Mouse (Mus musculus): ENCODE measurements around the gene Srsf6. TPM values are rescaled to one million over a fixed set of nuclear protein-coding genes. Genes with fewer than 3 reads are reported as not detected.

Srsf6 gene
- polyA plus RNA-seq, 1 experiment = 113 TPM

DNA sequence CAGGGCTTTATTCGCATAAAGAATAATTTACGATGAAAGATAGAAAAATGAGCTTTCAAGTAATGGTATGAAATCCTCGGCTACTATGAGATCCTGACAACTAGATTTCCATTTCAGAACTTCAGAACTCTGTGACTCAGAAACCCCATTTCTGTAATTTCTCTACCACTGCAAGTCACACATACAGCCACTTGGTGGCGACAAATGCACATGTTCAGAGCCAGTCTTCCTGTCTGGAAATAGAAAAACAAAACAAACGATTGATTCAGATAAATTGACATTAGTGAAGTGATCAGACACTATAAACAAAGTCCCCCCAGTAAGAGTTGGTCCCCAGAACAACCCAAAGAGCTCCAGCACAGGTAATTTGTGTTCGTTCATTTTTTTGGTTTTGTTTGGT lies 9.1 kb upstream of the Srsf6 start:
- H3K27me3 ChIP-seq (ENCODE audit: control insufficient read depth, insufficient read depth, low read length) = no peaks in the 10 kb centered on the region
- H3K4me3 ChIP-seq (ENCODE audit: extremely low read depth, insufficient read depth, insufficient read length) = no peak overlapping the region
- no peaks in the 10 kb centered on the region for H3K36me3 ChIP-seq (ENCODE audit: control insufficient read depth, insufficient read depth, low read length)
- H3K27ac ChIP-seq (ENCODE audit: insufficient read depth, low read length) = no peak overlapping the region
- H3K4me1 ChIP-seq (ENCODE audit: control insufficient read depth, insufficient read depth, insufficient read length) = no peaks in the 10 kb centered on the region
- peak; percentile 28 to 46 for DNase-seq (ENCODE audit: low read depth in 1 of 2, low spot score in 2 of 2)
- peak; percentile 64; the same call in 1 of the 2 replicates for TF ChIP-seq CTCF (IDR thresholded peaks at IDR 0.05; ENCODE audit: extremely low read depth, insufficient read depth, insufficient read length, insufficient replicate concordance)
- no peak for TF ChIP-seq POLR2A (IDR thresholded peaks at IDR 0.05; ENCODE audit: low read depth, low read length)
- whole genome bisulfite sequencing = 13% methylated on average over 6 of the region's 6 CpGs

DNA sequence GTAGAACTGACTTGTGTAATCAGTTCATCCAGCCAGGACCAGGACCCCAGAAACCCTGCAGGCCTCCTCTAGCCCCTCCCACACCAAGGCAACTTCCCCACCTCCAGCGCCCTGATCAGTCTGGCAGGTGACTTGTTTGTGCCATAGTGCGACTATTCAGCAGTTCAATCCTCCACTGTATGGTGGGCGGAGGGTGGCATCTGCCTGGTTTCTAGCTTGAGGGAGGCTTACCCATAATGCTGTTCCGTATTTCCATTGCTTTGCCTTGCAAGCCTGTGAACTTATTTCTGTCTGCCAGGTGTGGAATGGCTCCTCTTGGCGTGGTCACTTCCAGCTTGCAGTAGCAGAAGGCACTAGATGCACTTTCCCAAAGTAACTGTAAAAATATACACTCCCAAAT lies 8.5 kb upstream of the Srsf6 start:
- Histone ChIP-seq H3K4me1 (ENCODE audit: control insufficient read depth, insufficient read depth, insufficient read length) (no peaks in the 10 kb centered on the region), H3K4me3 (ENCODE audit: extremely low read depth, insufficient read depth, insufficient read length) (no peak overlapping the region), H3K27ac (ENCODE audit: insufficient read depth, low read length) (no peak overlapping the region), H3K27me3 (ENCODE audit: control insufficient read depth, insufficient read depth, low read length) (no peaks in the 10 kb centered on the region), H3K36me3 (ENCODE audit: control insufficient read depth, insufficient read depth, low read length) (no peaks in the 10 kb centered on the region)
- no peak for DNase-seq (ENCODE audit: low read depth in 1 of 2, low spot score in 2 of 2)
- 75% methylated on average over 5 of the region's 5 CpGs for WGBS
- TF ChIP-seq CTCF (IDR thresholded peaks at IDR 0.05; ENCODE audit: extremely low read depth, insufficient read depth, insufficient read length, insufficient replicate concordance) (no peak), POLR2A (IDR thresholded peaks at IDR 0.05; ENCODE audit: low read depth, low read length) (no peak)

DNA sequence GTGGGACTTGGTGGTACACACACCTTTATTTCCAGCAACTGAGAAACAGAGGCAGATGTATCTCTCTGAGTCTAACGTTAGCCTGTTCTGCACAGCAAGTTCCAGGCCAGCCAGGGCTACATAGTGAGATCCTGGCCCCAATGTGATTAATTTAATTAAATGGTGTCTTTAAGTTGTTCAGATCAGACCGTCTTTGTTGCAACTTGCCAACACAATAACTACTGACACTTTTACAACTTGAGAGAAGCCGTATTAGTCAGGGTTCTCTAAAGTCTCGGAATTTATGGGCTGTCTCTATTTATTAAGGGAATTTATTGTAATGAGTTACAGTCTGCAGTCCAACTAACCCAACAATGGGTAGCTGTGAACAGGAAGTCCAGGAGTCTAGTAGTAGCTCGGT lies 7.2 kb upstream of the Srsf6 start:
- no peaks in the 10 kb centered on the region for H3K36me3 ChIP-seq (ENCODE audit: control insufficient read depth, insufficient read depth, low read length)
- H3K4me3 ChIP-seq (ENCODE audit: extremely low read depth, insufficient read depth, insufficient read length) = no peak overlapping the region
- WGBS = 91% methylated on average over 5 of the region's 5 CpGs
- TF ChIP-seq POLR2A (IDR thresholded peaks at IDR 0.05; ENCODE audit: low read depth, low read length) = no peak
- no peak for TF ChIP-seq CTCF (IDR thresholded peaks at IDR 0.05; ENCODE audit: extremely low read depth, insufficient read depth, insufficient read length, insufficient replicate concordance)
- no peaks in the 10 kb centered on the region for H3K27me3 ChIP-seq (ENCODE audit: control insufficient read depth, insufficient read depth, low read length)
- DNase-seq (ENCODE audit: low read depth in 1 of 2, low spot score in 2 of 2) = no peak
- H3K27ac ChIP-seq (ENCODE audit: insufficient read depth, low read length) = no peak overlapping the region
- no peaks in the 10 kb centered on the region for H3K4me1 ChIP-seq (ENCODE audit: control insufficient read depth, insufficient read depth, insufficient read length)

DNA sequence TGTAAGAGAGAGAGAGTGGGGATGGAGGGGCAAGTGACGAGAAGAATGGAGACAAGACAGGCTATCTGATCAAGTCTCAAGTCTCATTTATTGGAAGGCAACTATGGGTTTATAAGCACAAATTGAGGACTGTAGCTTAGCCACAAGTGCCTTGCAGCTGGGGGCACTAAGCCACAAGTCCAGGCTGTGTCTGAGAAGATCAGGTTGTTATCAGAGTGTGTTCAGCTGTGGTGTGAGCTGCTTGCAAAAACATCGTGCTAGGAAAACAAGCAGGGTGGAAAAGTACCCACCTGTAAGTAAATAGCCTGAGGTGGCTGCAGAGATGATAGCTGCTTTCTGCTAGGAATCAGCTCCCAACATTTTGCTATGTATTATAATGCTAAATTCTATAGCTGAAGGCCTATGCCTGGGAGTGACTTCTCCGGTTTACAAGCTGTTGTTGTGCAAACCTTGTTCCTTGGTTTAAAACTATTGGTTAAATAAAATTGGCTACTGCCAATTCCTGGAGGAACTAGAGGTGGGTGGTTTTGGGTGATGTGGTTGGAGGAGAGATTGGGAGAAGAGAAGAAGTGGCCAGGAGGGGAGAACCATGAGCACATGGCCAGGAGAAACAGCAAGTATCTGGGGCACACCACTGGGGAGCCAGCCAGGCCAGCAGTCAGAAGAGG lies 3.3 kb upstream of the Srsf6 start:
- no peak overlapping the region for H3K4me3 ChIP-seq (ENCODE audit: extremely low read depth, insufficient read depth, insufficient read length)
- DNase-seq (ENCODE audit: low read depth in 1 of 2, low spot score in 2 of 2) = no peak
- H3K36me3 ChIP-seq (ENCODE audit: control insufficient read depth, insufficient read depth, low read length) = no peaks in the 10 kb centered on the region
- WGBS = 79% methylated on average over 3 of the region's 3 CpGs
- H3K27me3 ChIP-seq (ENCODE audit: control insufficient read depth, insufficient read depth, low read length) = no peaks in the 10 kb centered on the region
- H3K4me1 ChIP-seq (ENCODE audit: control insufficient read depth, insufficient read depth, insufficient read length) = peaks cover 5% of the 10 kb centered on the region; the same call in 1 of the 2 replicates
- no peak for TF ChIP-seq CTCF (IDR thresholded peaks at IDR 0.05; ENCODE audit: extremely low read depth, insufficient read depth, insufficient read length, insufficient replicate concordance)
- no peak for TF ChIP-seq POLR2A (IDR thresholded peaks at IDR 0.05; ENCODE audit: low read depth, low read length)
- H3K27ac ChIP-seq (ENCODE audit: insufficient read depth, low read length) = no peak overlapping the region

DNA sequence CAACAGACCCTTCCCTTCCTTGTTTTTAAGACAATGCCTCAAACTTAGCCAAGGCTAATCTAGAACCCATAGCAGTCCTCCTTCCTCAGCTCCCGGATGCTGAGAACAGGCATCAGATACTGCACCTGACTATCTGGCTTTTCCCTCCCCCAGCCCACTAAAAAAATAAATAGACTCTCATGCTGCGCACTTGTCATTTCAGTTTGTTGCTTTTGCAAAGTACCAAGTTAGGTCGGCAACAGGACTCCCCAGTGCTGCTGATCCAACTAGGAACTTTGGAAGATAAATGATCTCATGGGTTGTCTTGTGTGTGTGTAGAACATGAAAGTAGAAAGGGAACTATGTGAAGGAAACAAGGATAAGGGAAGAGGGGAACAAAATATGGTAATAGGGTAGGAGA lies 1.6 kb upstream of the Srsf6 start:
- Histone ChIP-seq H3K27ac (ENCODE audit: insufficient read depth, low read length) (no peak overlapping the region), H3K4me1 (ENCODE audit: control insufficient read depth, insufficient read depth, insufficient read length) (peaks cover 5% of the 10 kb centered on the region; the same call in 1 of the 2 replicates), H3K36me3 (ENCODE audit: control insufficient read depth, insufficient read depth, low read length) (peaks cover 14% of the 10 kb centered on the region), H3K4me3 (ENCODE audit: extremely low read depth, insufficient read depth, insufficient read length) (no peak overlapping the region), H3K27me3 (ENCODE audit: control insufficient read depth, insufficient read depth, low read length) (no peaks in the 10 kb centered on the region)
- DNase-seq (ENCODE audit: low read depth in 1 of 2, low spot score in 2 of 2) = no peak
- 86% methylated on average over 3 of the region's 3 CpGs for WGBS
- TF ChIP-seq CTCF (IDR thresholded peaks at IDR 0.05; ENCODE audit: extremely low read depth, insufficient read depth, insufficient read length, insufficient replicate concordance) = no peak
- no peak for TF ChIP-seq POLR2A (IDR thresholded peaks at IDR 0.05; ENCODE audit: low read depth, low read length)

DNA sequence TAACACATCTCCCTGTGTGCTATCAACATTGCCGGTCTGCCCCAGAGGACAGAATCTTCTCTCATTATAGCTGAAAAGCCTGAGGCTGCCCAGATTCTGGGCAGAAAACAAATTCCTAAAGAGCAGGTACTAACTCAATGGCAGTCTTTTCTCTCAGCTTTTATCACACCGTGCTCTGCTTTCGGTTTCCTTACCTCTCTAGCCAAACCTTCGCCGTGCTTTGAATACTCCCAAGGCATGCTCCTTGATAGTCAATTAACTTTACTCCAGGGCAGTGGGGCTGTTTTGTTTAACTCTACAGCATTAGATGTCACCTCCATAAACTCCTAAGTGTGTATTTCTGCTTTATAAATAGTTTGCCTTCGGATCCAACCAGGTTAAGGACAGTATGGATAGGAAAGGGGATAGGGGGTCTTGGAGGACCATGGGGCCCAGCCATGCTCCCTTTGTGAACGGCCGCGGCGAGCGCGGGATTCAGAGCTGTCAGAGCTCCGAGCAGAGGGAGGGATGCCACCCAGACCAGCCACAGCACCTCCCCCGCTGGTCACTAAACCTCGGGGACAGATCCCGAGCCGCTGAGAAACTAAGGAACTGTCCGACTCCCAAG lies 709 bp upstream of the Srsf6 start:
- Histone ChIP-seq H3K4me1 (ENCODE audit: control insufficient read depth, insufficient read depth, insufficient read length) (peaks cover 5% of the 10 kb centered on the region; the same call in 1 of the 2 replicates), H3K27me3 (ENCODE audit: control insufficient read depth, insufficient read depth, low read length) (no peaks in the 10 kb centered on the region), H3K36me3 (ENCODE audit: control insufficient read depth, insufficient read depth, low read length) (peaks cover 17% of the 10 kb centered on the region), H3K27ac (ENCODE audit: insufficient read depth, low read length) (peak overlapping the region; percentile 98), H3K4me3 (ENCODE audit: extremely low read depth, insufficient read depth, insufficient read length) (peak overlapping the region; percentile 96)
- DNase-seq (ENCODE audit: low read depth in 1 of 2, low spot score in 2 of 2) = peak in 1 of 2 experiments; percentile 34
- TF ChIP-seq CTCF (IDR thresholded peaks at IDR 0.05; ENCODE audit: extremely low read depth, insufficient read depth, insufficient read length, insufficient replicate concordance) (no peak), POLR2A (IDR thresholded peaks at IDR 0.05; ENCODE audit: low read depth, low read length) (no peak)
- WGBS = under 1% methylated on average over 18 of the region's 18 CpGs

Data from spleen, adult 2 months (tissue).